Mouse (Mus musculus) ovary, postnatal 10 days (tissue): ENCODE data around the gene Ccdc142.

Experiments used
- DNase-seq: peaks from one replicate; pipeline ENCODE4 v3.0.0; 2022; ENCODE audit warnings: low spot score

Gene Ccdc142

DNA sequence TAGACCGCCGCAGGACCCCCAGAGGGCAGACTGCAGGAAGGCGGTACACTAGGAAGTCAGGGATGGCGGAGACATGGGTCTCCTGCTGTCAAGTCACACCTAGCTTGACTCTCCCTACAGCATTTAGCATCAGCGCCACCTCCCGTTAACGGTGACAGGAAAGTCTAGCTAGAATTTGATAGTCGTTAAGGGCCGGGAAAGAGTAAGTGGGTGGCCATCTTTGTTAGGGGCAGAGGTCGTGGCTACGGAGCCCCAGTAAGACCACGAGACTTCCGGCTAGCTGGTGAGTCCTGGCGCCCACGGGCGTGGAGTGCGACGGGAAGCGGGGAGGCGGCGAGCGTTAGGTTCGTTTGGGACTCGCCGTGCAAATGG, at the start of gene Ccdc142, which contains the start of gene Gm42688:
Ccdc142 (plus strand) TSS at position 286 of the 372 bp plus-strand sequence.
Gm42688 (plus strand) TSS at position 302 of the 372 bp plus-strand sequence.
- peak; percentile 66 for DNase-seq

DNA sequence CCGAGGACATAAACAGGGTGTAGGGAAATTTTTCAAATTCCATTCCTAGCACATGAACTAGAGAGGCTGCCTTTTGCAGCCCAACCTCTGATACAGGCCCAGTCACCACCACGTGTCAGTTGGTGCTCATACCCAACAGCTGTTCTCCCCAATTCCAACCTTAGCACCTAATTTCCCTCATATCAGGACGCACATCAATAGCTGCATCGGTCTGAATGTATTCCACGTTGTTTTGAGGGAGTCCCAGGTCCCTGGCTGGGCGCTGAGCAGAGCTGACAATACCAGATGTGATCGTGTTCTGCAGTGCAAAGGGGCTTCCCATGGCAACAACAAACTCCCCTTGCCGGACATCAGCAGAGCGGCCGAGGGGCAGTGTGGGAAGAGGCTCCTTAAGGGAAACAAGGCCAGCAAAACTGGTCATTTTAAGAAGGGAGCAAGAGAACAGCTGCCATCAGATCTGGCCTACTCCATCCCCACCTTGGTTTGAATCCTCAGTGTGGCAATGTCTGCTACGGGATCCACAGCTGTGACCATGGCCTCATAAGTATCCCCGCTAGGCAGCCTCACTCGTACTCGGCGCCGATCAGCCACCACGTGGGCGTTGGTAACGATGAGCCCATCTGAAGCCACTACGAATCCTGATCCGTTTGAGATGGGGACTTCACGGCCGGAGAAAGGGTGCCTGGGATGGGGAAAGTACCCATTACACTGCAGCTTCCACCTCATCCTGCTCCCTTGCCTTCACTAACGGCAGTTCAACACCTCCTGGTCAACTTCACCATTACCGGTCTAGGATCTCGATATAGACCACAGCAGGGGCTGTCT, 48.1 kb upstream of the Ccdc142 start:
- no peak for DNase-seq

GRCm38 (mm10) chr6:83054074-83054851, 47.1 kb upstream of the Ccdc142 start, which contains the start of gene Aup1:
TSS of gene Aup1 (plus strand) at chr6:83054521.
- peak; percentile 83 for DNase-seq

DNA sequence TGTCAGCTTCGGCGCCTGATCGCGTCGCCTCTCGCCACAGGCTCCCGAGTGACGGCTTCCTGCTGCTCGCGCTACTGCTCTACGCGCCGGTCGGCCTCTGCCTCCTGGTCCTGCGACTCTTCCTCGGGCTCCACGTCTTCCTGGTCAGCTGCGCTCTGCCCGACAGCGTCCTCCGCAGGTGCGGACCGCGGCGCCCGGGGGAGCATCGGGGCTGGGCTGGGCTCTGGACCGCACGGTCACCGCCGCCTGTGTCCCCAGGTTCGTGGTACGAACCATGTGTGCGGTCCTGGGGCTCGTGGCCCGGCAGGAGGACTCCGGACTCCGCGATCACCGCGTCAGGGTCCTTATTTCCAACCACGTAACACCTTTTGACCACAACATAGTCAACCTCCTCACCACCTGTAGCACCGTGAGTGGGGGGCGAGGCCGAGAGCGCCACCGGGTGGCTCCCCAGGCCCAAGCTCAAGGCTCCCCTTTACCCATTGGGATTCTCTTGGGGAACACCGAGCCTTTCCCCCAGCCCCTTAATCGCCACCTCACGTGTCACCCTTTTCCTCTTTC, 46.5 kb upstream of the Ccdc142 start, which contains the start of gene Htra2:
Htra2 (minus strand) TSS at position 403 of the 561 bp plus-strand sequence.
- no peak for DNase-seq

DNA sequence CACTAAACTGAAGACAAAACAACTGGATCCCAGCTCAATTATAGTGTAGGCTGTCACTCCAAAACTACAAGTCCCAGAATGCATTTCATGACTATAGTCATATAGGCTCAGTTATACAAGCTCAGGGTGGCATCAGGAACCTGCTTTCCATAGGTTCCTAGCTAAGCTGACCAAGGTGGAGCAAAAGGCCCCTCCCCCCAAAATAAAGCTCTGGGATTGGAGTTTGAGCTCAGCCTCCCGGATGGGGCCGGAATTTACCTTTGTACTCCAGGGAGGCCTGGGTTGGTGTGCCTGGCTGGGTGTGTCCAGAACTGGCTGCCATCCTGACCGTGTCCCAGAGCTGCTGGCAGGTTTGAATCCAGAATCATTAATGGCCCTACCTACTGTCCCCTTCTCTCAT, 43.6 kb upstream of the Ccdc142 start, which contains the start of gene Dqx1:
Dqx1 (plus strand) TSS at position 55 of the 400 bp plus-strand sequence.
- DNase-seq: no peak

DNA sequence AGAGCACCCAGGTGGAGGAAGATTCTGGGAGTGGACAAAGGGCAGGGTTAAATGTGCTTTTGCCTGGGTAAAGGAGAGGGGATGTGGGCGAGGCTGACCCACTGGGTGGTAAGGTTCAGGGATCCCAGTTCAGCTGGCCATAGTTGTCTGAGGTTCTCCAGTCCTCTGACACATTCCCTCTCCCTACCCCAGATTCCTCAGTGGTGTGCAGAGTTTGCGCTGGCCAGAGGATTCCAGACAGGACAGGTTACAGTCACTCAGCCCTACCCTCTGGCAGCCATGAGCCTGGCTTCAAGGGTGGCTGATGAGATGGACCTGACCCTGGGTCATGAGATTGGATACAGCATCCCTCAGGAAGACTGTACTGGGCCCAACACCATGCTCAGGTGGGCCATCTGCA, 42.7 kb upstream of the Ccdc142 start:
- DNase-seq: no peak

GRCm38 (mm10) chr6:83065995-83066394, 35.4 kb upstream of the Ccdc142 start:
- DNase-seq: no peak

DNA sequence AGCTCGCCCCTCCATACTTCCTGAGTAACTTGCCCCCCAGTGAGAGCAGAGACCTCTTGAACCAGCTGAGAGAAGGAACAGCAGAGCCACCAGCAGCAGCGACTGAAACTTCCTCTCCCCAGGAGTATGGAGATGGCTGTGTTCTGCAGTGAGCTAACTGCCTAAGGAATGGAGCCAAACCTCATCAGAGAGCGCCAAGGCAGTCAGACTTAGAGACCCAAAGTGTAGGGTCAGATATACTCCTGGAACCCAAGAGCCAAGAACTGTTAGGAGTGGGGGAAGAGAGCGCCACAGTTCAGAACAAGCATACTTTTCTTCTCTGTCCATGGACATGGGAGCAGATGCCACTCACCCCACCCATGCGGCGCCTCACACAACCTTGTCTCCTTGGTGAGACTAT, 35.0 kb upstream of the Ccdc142 start:
- DNase-seq: no peak

DNA sequence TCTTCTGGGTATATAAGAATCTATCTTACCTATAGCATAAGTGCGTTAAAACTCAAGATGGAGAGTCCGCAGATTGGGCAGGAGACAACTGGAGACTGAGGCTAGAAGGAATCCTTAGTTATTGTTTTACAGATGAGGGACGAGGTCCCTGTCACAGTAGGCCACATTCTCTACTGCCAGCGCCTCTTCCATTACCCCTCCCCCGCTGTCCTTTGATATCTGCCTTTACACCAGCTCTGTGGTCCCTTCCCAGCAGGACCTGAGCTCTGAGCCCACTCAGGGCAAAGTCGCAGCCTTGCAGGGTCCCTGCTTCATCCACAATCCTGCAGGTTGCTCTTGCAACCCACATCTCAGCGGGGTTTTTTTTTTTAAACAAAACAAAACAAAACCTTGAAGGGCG, 33.2 kb upstream of the Ccdc142 start:
- DNase-seq: no peak

DNA sequence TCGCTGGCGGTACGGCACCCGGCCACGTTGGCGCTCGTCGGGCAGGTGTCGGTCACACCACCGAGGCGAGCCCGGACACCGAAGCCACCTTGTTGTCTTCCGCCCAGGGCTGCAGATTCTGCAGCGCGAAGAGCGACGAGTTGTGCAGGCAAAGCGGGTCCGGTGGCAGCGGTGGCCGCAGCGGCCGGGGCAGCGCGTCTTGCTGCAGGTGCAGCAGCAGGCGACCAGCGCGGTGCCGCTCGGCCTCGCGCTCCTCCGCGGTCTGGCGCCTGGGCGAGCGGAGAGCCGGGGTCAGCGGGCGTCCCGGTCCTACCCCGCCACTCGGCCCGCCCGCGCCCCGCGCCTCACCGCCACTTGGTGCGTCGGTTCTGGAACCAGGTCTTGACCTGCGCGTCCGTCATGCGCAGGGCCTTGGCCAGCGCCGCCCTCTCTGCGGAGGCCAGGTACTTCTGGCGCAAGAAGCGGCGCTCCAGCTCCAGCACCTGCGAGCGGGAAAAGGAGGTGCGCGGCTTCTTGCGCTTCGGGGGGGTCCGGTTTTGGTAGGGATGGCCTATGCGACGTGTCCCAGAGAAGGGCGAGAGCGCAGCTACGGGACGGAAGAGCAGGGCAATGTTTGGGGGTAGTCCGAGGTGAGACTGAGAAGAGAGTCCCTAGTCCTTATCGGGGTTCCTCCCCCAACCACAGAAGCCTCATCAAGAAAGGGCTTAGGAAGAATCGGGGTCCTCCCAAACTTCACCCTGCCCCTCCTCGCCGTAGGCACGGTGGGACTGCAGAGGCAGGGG, 32.5 kb upstream of the Ccdc142 start:
- no peak for DNase-seq

GRCm38 (mm10) chr6:83069488-83070246, 31.7 kb upstream of the Ccdc142 start:
- no peak for DNase-seq

GRCm38 (mm10) chr6:83070247-83070310, 31.3 kb upstream of the Ccdc142 start, which contains the start of gene Tlx2:
TSS of gene Tlx2 (minus strand) at chr6:83070293.
- DNase-seq: no peak

DNA sequence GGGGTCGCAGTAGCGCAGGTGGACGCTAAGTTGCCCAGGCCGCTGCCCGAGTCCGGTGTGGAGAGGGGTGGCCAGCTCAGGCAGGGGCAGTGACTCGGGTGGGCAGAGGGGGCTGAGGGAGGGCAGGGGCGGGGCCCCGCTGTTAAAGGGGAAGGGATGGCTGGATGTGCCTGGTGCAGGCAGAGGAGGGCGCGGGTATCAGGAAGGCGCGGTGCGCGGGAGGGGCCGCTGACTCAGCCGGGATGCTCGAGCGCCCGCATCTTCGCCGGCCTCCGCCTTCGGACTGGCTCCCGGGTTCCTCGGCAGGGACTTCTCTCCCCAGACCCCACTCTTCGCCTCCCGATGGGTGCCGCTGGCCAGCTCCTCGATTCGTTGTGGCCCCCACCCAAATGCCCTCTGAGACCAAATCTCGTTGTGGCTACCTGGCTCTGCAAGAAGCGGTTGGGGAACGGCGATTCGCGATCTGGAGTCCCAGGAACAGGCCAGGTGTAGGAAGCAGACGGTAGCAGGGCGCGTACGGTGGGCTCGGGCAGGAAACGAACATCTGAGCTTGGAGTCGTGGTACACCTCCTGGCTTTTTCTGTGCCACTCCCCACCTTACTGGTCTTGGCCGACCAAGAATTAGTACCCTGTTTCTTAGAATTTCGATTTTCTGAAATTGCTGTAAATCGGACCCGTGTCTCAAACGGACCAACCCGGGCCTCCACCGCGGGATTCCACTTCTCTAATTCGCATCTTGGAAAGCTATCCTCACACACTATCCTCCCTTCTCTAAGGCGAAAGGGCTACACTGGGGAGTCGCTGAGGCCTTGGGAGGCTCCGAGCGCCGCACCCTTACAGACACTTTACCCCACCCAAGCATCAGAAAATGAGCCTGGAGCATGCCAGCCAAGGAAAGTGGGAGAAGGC, 30.8 kb upstream of the Ccdc142 start:
- DNase-seq: no peak

DNA sequence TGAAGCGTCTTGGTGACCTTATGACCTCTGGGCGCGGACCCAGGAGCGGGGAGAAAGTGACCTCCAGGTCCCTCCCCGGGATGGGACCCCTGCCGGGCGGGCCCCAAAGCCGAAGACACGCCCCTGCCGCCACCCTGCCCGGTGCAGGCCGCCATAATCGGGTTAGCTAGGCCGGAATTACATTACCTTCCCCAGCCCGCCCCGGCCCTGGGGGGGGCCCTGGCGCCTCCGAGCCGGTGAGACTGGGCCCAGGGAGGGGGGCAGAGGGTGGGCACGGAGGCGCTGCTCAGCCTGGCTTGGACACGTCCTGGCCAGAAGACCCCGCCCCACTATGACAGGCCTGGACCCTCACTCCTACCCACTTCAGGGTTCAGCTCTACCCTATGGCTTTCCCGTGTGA, 30.2 kb upstream of the Ccdc142 start:
- DNase-seq: no peak

GRCm38 (mm10) chr6:83074979-83075378, 26.4 kb upstream of the Ccdc142 start:
- no peak for DNase-seq

- no peak for DNase-seq
Observed at GRCm38 (mm10) chr6:83077630-83078323, 23.6 kb upstream of the Ccdc142 start, which contains the start of gene Pcgf1. TSS of gene Pcgf1 (plus strand) at chr6:83077869.

DNA sequence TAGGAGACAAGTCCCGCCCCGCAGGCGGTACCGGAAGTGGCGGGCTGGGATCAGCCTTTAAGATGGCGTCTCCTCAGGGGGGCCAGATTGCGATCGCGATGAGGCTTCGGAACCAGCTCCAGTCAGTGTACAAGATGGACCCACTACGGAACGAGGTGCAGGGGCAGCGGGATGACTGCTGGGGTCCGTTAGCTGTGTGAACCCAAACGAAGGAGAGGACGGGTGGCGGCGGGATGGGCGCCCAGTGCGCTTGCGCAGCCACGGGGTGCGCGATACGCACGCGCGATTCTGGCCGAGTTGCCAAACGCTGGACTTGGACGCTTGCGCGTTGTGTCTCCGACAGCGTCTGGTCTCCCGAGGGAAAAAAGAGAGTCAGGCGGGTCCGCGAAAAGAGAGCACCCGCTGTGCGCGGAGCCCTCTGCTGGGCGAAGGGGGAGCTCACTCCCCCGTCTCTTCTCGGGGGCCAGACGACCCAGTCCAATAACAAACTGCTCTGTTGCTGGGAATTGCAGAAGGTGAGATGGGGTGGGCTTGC, 23.0 kb upstream of the Ccdc142 start:
- peak; percentile 96 for DNase-seq

- DNase-seq: no peak
Observed at GRCm38 (mm10) chr6:83080210-83080609, 21.2 kb upstream of the Ccdc142 start.

GRCm38 (mm10) chr6:83083497-83083896, 17.9 kb upstream of the Ccdc142 start:
- no peak for DNase-seq

GRCm38 (mm10) chr6:83084477-83084876, 16.9 kb upstream of the Ccdc142 start:
- no peak for DNase-seq
